Mouse (Mus musculus) neural tube, embryonic 15.5 days (tissue): ENCODE data around the gene Alkbh5. TPM values are rescaled to one million over a fixed set of nuclear protein-coding genes. Genes with fewer than 3 reads are reported as not detected.
"Not testable (repeated sequence)": the region's sequence is repeated elsewhere in the genome, so short reads cannot be mapped to it uniquely, and the experiment has no call there.

Experiments
- ATAC-seq: fragments of 200-750 bp; cut with Nextera tagmentation; 2 replicates; pipeline ENCODE4 v1.8.0; 2017; ENCODE audit warnings: mild to moderate bottlenecking, moderate TSS enrichment, moderate library complexity; ENCODE audit not compliant: low FRiP score
- H3K27ac ChIP-seq: fragments of 300-500 bp; sonication (generic); replicated peaks from 2 replicates; pipeline ENCODE4 v1.5.1; 2015; ENCODE audit warnings: mild to moderate bottlenecking, inconsistent platforms
- H3K27me3 ChIP-seq: fragments of 300-500 bp; sonication (generic); replicated peaks from 2 replicates; pipeline ENCODE4 v1.6.1; 2015; ENCODE audit warnings: inconsistent platforms
- H3K36me3 ChIP-seq: fragments of 300-500 bp; sonication (generic); 2 replicates; pipeline ENCODE4 v1.6.1; 2015; ENCODE audit warnings: inconsistent platforms
- H3K4me1 ChIP-seq: fragments of 300-500 bp; sonication (generic); 2 replicates; pipeline ENCODE4 v1.6.1; 2015; ENCODE audit warnings: inconsistent platforms
- H3K4me2 ChIP-seq: fragments of 300-500 bp; sonication (generic); 2 replicates; pipeline ENCODE4 v1.6.1; 2015; ENCODE audit warnings: inconsistent platforms, mild to moderate bottlenecking, moderate library complexity
- H3K4me3 ChIP-seq: fragments of 300-500 bp; sonication (generic); replicated peaks from 2 replicates; pipeline ENCODE4 v1.5.1; 2015; ENCODE audit warnings: mild to moderate bottlenecking, inconsistent platforms
- H3K9ac ChIP-seq: fragments of 300-500 bp; sonication (generic); replicated peaks from 2 replicates; pipeline ENCODE4 v1.6.1; 2015; ENCODE audit warnings: mild to moderate bottlenecking, inconsistent platforms
- H3K9me3 ChIP-seq: fragments of 300-500 bp; sonication (generic); replicated peaks from 2 replicates; pipeline ENCODE4 v1.6.1; 2016; ENCODE audit warnings: inconsistent platforms
- WGBS: fragments of 180-500 bp; shearing (Covaris S2); methylation state at CpG from one replicate; pipeline ENCODE4 v1.1.7; 2015; ENCODE audit warnings: mixed read lengths; 5-methylcytosine and 5-hydroxymethylcytosine counted together
- polyA plus RNA-seq: library from polyadenylated mRNA; unstranded; fragments of >200 nt; fragmentation: Nextera tagmentation; extraction: Ambion mirVana; gene quantifications from 2 replicates; pipeline ENCODE4 v1.2.1, GENCODE M21; 2015

The Alkbh5 gene
- polyA plus RNA-seq, 1 experiment from 2014 or later: 18.6 TPM

DNA sequence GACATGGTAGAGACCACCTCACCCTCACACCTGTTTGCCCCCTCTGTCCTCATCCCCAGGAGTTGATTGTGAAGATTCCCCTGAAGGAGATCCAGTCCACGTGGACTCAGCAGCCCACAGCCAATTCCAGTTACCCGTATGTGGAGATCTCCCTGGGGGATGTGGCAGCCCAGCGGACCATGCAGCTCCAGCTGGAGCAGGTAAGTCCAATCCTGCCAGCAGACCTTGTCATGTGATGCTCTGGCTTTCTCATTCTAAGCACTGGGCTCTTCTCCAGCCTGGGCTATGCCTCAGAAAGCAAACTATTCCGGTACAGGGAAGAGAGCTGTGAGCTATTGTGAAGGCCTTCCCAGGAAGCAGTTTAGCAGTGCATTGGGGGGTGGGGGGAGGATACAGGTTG is 9.7 kb upstream of the Alkbh5 start:
- Histone ChIP-seq H3K27me3 (no peaks in the 10 kb centered on the region), H3K4me2 (no peak overlapping the region), H3K9ac (no peak overlapping the region), H3K27ac (no peak overlapping the region), H3K4me3 (no peak overlapping the region), H3K9me3 (no peaks in the 10 kb centered on the region), H3K4me1 (no peaks in the 10 kb centered on the region), H3K36me3 (no peaks in the 10 kb centered on the region)
- no peak for ATAC-seq
- WGBS: 72% methylated on average over 4 of the region's 4 CpGs

DNA sequence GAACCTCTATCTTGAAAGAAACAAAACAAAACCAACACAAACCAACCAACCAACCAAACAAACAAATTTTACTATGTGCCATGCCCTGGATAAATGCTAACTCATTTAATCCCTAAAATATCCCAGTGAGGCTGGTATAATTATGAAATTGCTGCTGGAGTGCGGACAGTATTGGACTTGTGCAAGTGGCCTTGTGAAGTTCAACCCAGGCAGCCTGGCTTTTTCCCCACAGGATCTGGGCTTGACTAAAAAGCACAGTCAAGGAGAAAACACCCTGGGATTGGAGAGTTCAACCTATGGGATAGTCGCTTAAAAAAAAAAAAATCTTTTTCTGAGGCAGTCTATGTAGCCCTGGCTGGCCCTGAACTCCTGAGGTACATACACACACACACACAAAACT is 505 bp upstream of the Alkbh5 start:
- 88% methylated on average over 2 of the region's 2 CpGs for WGBS
- Histone ChIP-seq H3K9ac (0 out of 2 replicates have a peak overlapping the region, but pooled peaks have one; percentile 85), H3K4me3 (peak overlapping the region; percentile 96), H3K4me2 (peak overlapping the region; percentile 96), H3K4me1 (peaks cover 34% of the 10 kb centered on the region), H3K27ac (peak overlapping the region; percentile 99), H3K36me3 (no peaks in the 10 kb centered on the region), H3K9me3 (no peaks in the 10 kb centered on the region), H3K27me3 (no peaks in the 10 kb centered on the region)
- ATAC-seq: no peak

- Histone ChIP-seq H3K27me3 (no peaks in the 10 kb centered on the region), H3K4me1 (peaks cover 46% of the 10 kb centered on the region), H3K9ac (peak overlapping the region; percentile 85), H3K27ac (peak overlapping the region; percentile 99), H3K36me3 (no peaks in the 10 kb centered on the region; the same call in 1 of the 2 replicates), H3K9me3 (no peaks in the 10 kb centered on the region), H3K4me2 (peak overlapping the region; percentile 96), H3K4me3 (peak overlapping the region; percentile 96)
- peak; percentile 85 for ATAC-seq
- under 1% methylated on average over 37 of the region's 37 CpGs for WGBS
These were observed 782 bp downstream of the Alkbh5 start for GRCm38 (mm10) chr11:60536859-60537467.

DNA sequence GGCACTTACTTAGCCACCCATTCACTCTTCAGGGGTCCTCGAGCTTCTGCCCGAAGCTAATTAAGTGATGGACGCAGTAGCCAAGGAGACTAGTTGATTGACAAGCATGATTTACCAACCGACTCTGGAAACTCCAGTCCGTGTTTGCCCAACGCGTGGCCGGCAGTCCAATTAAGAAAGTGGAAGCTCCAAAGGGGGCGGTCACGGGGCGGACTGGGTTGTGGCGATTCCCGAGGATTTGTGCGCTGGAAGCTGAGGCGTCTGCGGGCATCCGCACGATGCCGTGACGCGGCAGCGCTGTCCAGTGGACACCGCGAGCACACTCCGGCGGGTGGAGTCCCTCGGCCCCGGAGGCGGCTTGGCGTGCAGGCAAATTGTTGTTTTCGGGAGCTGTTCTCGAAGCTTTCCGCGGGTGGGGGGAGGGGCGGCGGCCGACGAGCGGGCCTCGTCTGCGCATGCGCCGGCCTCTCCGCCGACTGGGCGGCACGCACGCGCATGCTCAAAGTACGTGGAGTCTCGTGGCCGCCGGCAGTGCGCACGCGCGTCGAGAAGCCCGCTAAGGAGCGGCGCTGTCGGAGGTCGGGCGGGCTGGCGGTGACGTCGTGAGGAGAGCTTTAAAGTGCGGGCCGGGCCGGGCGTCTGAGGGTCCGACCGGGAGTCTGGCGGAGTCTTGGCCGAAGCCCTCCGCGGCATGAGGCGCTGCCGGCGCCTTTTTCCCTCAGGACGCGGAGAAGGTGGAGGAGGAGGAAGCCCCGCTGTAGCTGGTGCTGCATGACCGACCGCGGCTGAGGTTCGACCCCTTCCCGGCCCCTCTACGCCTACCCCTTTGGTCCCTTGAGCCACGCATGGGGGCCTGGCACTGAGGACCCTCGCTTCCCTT is 1.5 kb downstream of the Alkbh5 start:
- Histone ChIP-seq H3K36me3 (peaks cover 4% of the 10 kb centered on the region; the same call in 1 of the 2 replicates), H3K9me3 (no peaks in the 10 kb centered on the region), H3K27ac (peak overlapping the region; percentile 99), H3K4me3 (peak overlapping the region; percentile 96), H3K4me2 (peak overlapping the region; percentile 96), H3K9ac (peak overlapping the region; percentile 85), H3K4me1 (peaks cover 52% of the 10 kb centered on the region), H3K27me3 (no peaks in the 10 kb centered on the region)
- WGBS: under 1% methylated on average over 90 of the region's 91 CpGs
- peak; percentile 88 for ATAC-seq

GRCm38 (mm10) chr11:60538371-60539281 is 2.4 kb downstream of the Alkbh5 start:
- Histone ChIP-seq H3K9ac (peak overlapping the region; percentile 85), H3K9me3 (no peaks in the 10 kb centered on the region), H3K4me2 (peak overlapping the region; percentile 96), H3K36me3 (peaks cover 6% of the 10 kb centered on the region; the same call in 1 of the 2 replicates), H3K27me3 (no peaks in the 10 kb centered on the region), H3K4me1 (peaks cover 60% of the 10 kb centered on the region), H3K4me3 (peak overlapping the region; percentile 96), H3K27ac (peak overlapping the region; percentile 99)
- no peak for ATAC-seq
- WGBS: under 1% methylated on average over 93 of the region's 93 CpGs

GRCm38 (mm10) chr11:60539540-60539939 is 3.4 kb downstream of the Alkbh5 start:
- peaks cover 65% of the 10 kb centered on the region for H3K4me1 ChIP-seq
- no peak for ATAC-seq
- peak overlapping the region; percentile 96 for H3K4me2 ChIP-seq
- no peaks in the 10 kb centered on the region for H3K27me3 ChIP-seq
- peak overlapping the region; percentile 85 for H3K9ac ChIP-seq
- H3K9me3 ChIP-seq: no peaks in the 10 kb centered on the region
- peak overlapping the region; percentile 96 for H3K4me3 ChIP-seq
- 3% methylated on average over 2 of the region's 2 CpGs for WGBS
- no peak overlapping the region for H3K27ac ChIP-seq
- peaks cover 6% of the 10 kb centered on the region; the same call in 1 of the 2 replicates for H3K36me3 ChIP-seq

DNA sequence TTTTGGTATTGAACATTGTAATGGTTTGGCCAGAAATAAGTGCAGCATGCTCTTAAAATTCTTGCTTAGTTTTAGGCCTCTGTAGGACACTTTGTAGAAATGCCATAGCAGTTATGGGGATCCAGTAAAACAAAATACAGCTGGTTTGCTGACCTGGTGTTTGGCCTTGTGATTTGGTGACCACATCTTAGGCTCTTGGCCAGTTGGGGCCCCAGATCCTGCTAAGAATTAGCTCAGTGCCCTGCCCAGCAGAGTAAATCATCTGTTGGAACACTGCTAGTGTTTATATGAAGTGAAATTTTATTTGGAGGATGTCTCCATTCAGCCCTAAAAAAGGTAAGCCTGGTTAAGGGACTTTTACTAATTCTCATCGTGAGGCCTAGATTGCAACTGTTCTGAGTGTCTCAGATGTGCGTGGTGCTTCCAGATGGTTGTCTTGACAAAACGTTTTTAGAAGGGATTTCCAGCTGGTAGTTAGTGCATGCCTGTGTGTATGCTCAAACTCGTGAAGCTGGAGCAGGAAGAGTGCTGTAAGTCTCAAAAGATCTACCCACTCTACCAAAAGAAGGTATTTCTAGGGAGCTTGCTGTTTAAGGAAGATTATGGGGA is 3.9 kb downstream of the Alkbh5 start:
- H3K27me3 ChIP-seq: no peaks in the 10 kb centered on the region
- peak overlapping the region; percentile 30 for H3K4me3 ChIP-seq

GRCm38 (mm10) chr11:60540761-60541160 is 4.6 kb downstream of the Alkbh5 start:
- 66% methylated on average over 2 of the region's 2 CpGs for WGBS
- Histone ChIP-seq H3K36me3 (peaks cover 6% of the 10 kb centered on the region; the same call in 1 of the 2 replicates), H3K9me3 (no peaks in the 10 kb centered on the region), H3K9ac (no peak overlapping the region; the same call in 1 of the 2 replicates), H3K4me1 (peaks cover 67% of the 10 kb centered on the region), H3K27me3 (no peaks in the 10 kb centered on the region), H3K27ac (no peak overlapping the region), H3K4me3 (peak overlapping the region; percentile 30), H3K4me2 (peak overlapping the region; percentile 96)
- no peak for ATAC-seq

More for the DNA sequence above, 3.9 kb downstream of the Alkbh5 start:
- Histone ChIP-seq H3K4me2 (peak overlapping the region; percentile 96), H3K36me3 (peaks cover 6% of the 10 kb centered on the region; the same call in 1 of the 2 replicates), H3K4me1 (peaks cover 69% of the 10 kb centered on the region), H3K27ac (no peak overlapping the region), H3K9me3 (no peaks in the 10 kb centered on the region), H3K9ac (peak overlapping the region; percentile 37)
- 6% methylated on average over 4 of the region's 4 CpGs for WGBS
- ATAC-seq: no peak

DNA sequence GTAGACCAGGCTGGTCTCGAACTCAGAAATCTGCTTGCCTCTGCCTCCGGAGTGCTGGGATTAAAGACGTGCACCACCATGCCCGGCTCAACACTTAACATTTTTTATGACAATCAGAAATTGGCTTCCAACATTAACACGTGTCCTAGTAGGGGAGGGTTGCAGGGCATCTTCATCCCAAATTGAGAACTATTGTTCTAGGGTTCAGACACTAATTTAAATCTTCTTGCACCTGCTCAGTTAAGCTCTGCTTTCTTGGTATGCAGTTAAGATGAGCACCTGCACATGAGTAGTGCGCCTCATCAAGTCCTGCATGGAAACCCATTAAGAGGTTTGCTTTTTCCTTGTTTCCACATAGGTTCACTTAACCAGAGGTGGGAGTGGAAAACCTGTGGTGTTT is 5.7 kb downstream of the Alkbh5 start:
- WGBS: 83% methylated on average over 6 of the region's 6 CpGs
- Histone ChIP-seq H3K4me3 (no peak overlapping the region), H3K4me2 (peak overlapping the region; percentile 17; the same call in 1 of the 2 replicates), H3K9me3 (no peaks in the 10 kb centered on the region), H3K9ac (no peak overlapping the region), H3K27me3 (no peaks in the 10 kb centered on the region), H3K27ac (no peak overlapping the region), H3K36me3 (peaks cover 6% of the 10 kb centered on the region; the same call in 1 of the 2 replicates), H3K4me1 (peaks cover 59% of the 10 kb centered on the region)
- ATAC-seq: no peak

- H3K9me3 ChIP-seq, H3K4me2 ChIP-seq, H3K27ac ChIP-seq, H3K9ac ChIP-seq, H3K27me3 ChIP-seq, H3K4me3 ChIP-seq, ATAC-seq: not testable (repeated sequence)
- Histone ChIP-seq H3K36me3 (peaks cover 10% of the 10 kb centered on the region), H3K4me1 (peaks cover 59% of the 10 kb centered on the region)
- WGBS: 90% methylated on average over 5 of the region's 5 CpGs
These were observed 7.0 kb downstream of the Alkbh5 start for GRCm38 (mm10) chr11:60543211-60543610.

DNA sequence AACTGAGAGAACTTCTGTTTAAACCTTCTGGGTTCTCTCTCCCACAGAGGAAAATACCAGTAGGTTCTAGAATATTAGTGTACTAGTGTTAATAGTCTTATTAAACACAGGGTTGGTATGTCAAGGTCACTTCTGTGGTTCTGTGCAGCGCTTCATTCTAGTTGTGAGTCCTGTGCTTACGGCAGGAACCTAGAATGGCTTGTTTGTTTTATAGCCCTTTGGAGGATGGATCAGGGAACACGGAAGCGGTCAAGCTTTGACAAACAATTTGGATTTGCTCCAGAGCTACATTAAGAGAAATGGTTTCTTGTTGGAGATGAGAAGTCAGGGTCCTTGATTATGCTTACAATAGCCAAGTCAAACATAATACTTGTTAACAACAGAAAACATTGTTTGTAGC is 9.3 kb downstream of the Alkbh5 start:
- H3K36me3 ChIP-seq: peaks cover 24% of the 10 kb centered on the region
- no peak overlapping the region for H3K9ac ChIP-seq
- no peak overlapping the region for H3K27ac ChIP-seq
- no peaks in the 10 kb centered on the region for H3K9me3 ChIP-seq
- 42% methylated on average over 4 of the region's 4 CpGs for WGBS
- H3K4me3 ChIP-seq: no peak overlapping the region
- H3K4me2 ChIP-seq: no peak overlapping the region
- H3K4me1 ChIP-seq: peaks cover 45% of the 10 kb centered on the region
- H3K27me3 ChIP-seq: no peaks in the 10 kb centered on the region
- no peak for ATAC-seq
